Mouse (Mus musculus): ENCODE data around the gene Ap1g2. TPM values are rescaled to one million over a fixed set of nuclear protein-coding genes. Genes with fewer than 3 reads are reported as not detected.
A peak's percentile ranks its signal among the peaks of the same experiment; 100 is the strongest.

Gene Ap1g2
- total and polyA plus RNA-seq, 2 experiments from 2014 or later = 3.9 to 5.7 TPM

- Histone ChIP-seq H3K4me2 (ENCODE audit: low read depth, low read length) (peak overlapping the region; percentile 73), H3K9ac (replicated peaks; ENCODE audit: low read depth, low read length) (peak overlapping the region; percentile 53; the same call in 1 of the 2 replicates), H3K4me1 (ENCODE audit: control insufficient read depth, insufficient read depth) (peaks cover 14% of the 10 kb centered on the region; the same call in 1 of the 2 replicates), H3K36me3 (replicated peaks; ENCODE audit: control insufficient read depth, insufficient read depth, low read length) (peaks cover 16% of the 10 kb centered on the region; the same call in 1 of the 2 replicates), H3K27me3 (ENCODE audit: control insufficient read depth, insufficient read depth, low read length) (peaks cover 19% of the 10 kb centered on the region; the same call in 1 of the 2 replicates), H3K9me3 (replicated peaks; ENCODE audit: control insufficient read depth, low read length) (no peaks in the 10 kb centered on the region), H3K27ac (ENCODE audit: low read depth) (no peak overlapping the region), H3K4me3 (ENCODE audit: low read depth, low read length) (peak overlapping the region; percentile 61)
- DNase-seq (ENCODE audit: low spot score) (no peak), ATAC-seq (ENCODE audit: insufficient read depth, low read depth) (no peak)
- WGBS = 11% methylated on average over 7 of the region's 7 CpGs
- TF ChIP-seq CTCF (IDR thresholded peaks at IDR 0.05; ENCODE audit: low read depth) (no peak), EP300 (IDR thresholded peaks at IDR 0.05; ENCODE audit: low read depth) (no peak)
Observed at GRCm38 (mm10) chr14:55105386-55105785, 1.0 kb downstream of the Ap1g2 start.

DNA sequence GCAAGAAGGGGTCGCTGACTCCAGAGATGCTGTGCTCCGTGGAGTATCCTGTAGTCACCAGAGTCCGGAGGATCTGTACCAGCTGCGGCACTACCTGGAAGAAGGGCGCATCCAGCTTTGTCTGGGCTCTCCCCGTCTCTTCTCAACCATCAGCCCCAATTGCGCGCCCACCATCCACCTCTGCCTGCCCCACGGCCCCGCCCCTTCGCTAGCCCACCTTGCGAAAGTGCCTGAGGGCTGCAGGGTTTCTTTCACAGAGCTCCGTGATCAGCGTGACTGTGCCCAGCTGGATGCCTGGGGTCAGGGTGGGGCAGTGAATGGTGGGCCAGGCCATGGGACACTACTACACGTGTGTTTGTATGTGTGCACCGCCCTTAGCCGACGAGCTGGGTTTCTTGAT is 2.0 kb downstream of the Ap1g2 start:
- Histone ChIP-seq H3K4me3 (ENCODE audit: low read depth, low read length) (no peak overlapping the region), H3K9me3 (replicated peaks; ENCODE audit: control insufficient read depth, low read length) (no peaks in the 10 kb centered on the region), H3K4me1 (ENCODE audit: control insufficient read depth, insufficient read depth) (peaks cover 14% of the 10 kb centered on the region; the same call in 1 of the 2 replicates), H3K9ac (replicated peaks; ENCODE audit: low read depth, low read length) (no peak overlapping the region), H3K27me3 (ENCODE audit: control insufficient read depth, insufficient read depth, low read length) (peaks cover 9% of the 10 kb centered on the region; the same call in 1 of the 2 replicates), H3K4me2 (ENCODE audit: low read depth, low read length) (no peak overlapping the region), H3K27ac (ENCODE audit: low read depth) (no peak overlapping the region), H3K36me3 (replicated peaks; ENCODE audit: control insufficient read depth, insufficient read depth, low read length) (peaks cover 20% of the 10 kb centered on the region; the same call in 1 of the 2 replicates)
- no peak for TF ChIP-seq CTCF (IDR thresholded peaks at IDR 0.05; ENCODE audit: low read depth)
- TF ChIP-seq EP300 (IDR thresholded peaks at IDR 0.05; ENCODE audit: low read depth) = no peak
- WGBS = 83% methylated on average over 18 of the region's 18 CpGs
- DNase-seq (ENCODE audit: low spot score) (peak; percentile 1), ATAC-seq (ENCODE audit: insufficient read depth, low read depth) (no peak)

DNA sequence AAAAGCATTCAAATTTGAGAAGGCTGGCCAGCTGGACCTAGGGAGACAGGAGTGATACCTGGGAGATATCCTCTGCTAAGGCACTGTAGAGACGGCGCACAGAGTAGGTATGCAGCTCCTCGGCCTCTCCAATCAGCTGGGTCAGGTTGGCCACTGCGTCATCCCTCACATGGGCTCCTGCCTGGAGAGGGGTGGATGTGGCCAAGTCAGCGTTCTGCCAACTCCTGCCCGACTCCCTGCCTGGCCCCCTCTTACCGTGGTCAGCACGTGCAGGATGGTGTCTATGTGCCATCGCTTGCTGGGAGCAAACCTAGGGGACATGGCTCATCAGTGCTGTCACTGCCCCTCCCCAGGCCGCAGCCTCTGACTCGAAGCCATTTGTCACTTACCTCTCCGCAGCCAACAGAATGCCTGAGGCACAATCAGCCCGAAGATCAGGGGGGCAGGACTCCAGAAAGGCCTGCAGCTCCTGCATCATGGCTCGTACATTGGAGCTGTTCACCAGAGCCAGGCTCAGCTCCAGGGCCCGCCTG is 4.1 kb downstream of the Ap1g2 start:
- Histone ChIP-seq H3K4me1 (ENCODE audit: control insufficient read depth, insufficient read depth) (peaks cover 14% of the 10 kb centered on the region; the same call in 1 of the 2 replicates), H3K4me2 (ENCODE audit: low read depth, low read length) (no peak overlapping the region), H3K9ac (replicated peaks; ENCODE audit: low read depth, low read length) (no peak overlapping the region), H3K27me3 (ENCODE audit: control insufficient read depth, insufficient read depth, low read length) (peaks cover 4% of the 10 kb centered on the region; the same call in 1 of the 2 replicates), H3K27ac (ENCODE audit: low read depth) (no peak overlapping the region), H3K36me3 (replicated peaks; ENCODE audit: control insufficient read depth, insufficient read depth, low read length) (peaks cover 29% of the 10 kb centered on the region; the same call in 1 of the 2 replicates), H3K9me3 (replicated peaks; ENCODE audit: control insufficient read depth, low read length) (no peaks in the 10 kb centered on the region), H3K4me3 (ENCODE audit: low read depth, low read length) (no peak overlapping the region)
- ATAC-seq (ENCODE audit: insufficient read depth, low read depth) = no peak
- no peak for DNase-seq (ENCODE audit: low spot score)
- WGBS = 79% methylated on average over 15 of the region's 15 CpGs
- TF ChIP-seq CTCF (IDR thresholded peaks at IDR 0.05; ENCODE audit: low read depth) (no peak), EP300 (IDR thresholded peaks at IDR 0.05; ENCODE audit: low read depth) (no peak)

DNA sequence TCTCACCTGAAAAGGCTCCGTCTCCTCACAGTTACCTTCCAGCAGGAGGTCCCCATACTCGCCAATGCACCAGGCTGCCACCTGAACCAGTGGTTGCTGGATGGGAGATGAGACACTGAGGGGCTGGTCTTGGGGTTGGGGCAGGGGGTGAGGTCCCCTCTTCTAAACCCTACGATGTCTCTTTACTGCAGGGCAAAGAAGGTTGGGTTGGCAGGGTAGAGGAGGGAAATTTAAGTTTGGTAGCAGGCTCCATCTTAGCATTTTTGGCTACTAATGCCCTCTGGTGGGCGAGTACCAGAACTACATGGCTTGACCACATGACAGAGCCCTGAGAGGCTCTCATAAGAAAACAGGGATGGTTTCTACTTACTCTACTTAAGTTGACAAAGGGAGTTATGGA is 4.8 kb downstream of the Ap1g2 start:
- TF ChIP-seq EP300 (IDR thresholded peaks at IDR 0.05; ENCODE audit: low read depth) (no peak), CTCF (IDR thresholded peaks at IDR 0.05; ENCODE audit: low read depth) (peak; percentile 67)
- no peak overlapping the region for H3K4me2 ChIP-seq (ENCODE audit: low read depth, low read length)
- no peak overlapping the region for H3K27ac ChIP-seq (ENCODE audit: low read depth)
- H3K27me3 ChIP-seq (ENCODE audit: control insufficient read depth, insufficient read depth, low read length) = no peaks in the 10 kb centered on the region
- WGBS = 49% methylated on average over 4 of the region's 4 CpGs
- ATAC-seq (ENCODE audit: insufficient read depth, low read depth) (no peak; the same call in 1 of the 2 replicates), DNase-seq (ENCODE audit: low spot score) (peak; percentile 55)
- H3K9me3 ChIP-seq (replicated peaks; ENCODE audit: control insufficient read depth, low read length) = no peaks in the 10 kb centered on the region
- no peak overlapping the region for H3K9ac ChIP-seq (replicated peaks; ENCODE audit: low read depth, low read length)
- peaks cover 12% of the 10 kb centered on the region; the same call in 1 of the 2 replicates for H3K4me1 ChIP-seq (ENCODE audit: control insufficient read depth, insufficient read depth)
- H3K4me3 ChIP-seq (ENCODE audit: low read depth, low read length) = no peak overlapping the region
- H3K36me3 ChIP-seq (replicated peaks; ENCODE audit: control insufficient read depth, insufficient read depth, low read length) = peaks cover 29% of the 10 kb centered on the region; the same call in 1 of the 2 replicates

- DNase-seq (ENCODE audit: low spot score) = peak; percentile 67
- WGBS = 63% methylated on average over 4 of the region's 4 CpGs
- Histone ChIP-seq H3K27me3 (ENCODE audit: control insufficient read depth, insufficient read depth, low read length) (no peaks in the 10 kb centered on the region), H3K36me3 (replicated peaks; ENCODE audit: control insufficient read depth, insufficient read depth, low read length) (peaks cover 20% of the 10 kb centered on the region; the same call in 1 of the 2 replicates), H3K27ac (ENCODE audit: low read depth) (peak overlapping the region; percentile 79; the same call in 1 of the 2 replicates), H3K9ac (replicated peaks; ENCODE audit: low read depth, low read length) (no peak overlapping the region), H3K9me3 (replicated peaks; ENCODE audit: control insufficient read depth, low read length) (no peaks in the 10 kb centered on the region), H3K4me3 (ENCODE audit: low read depth, low read length) (no peak overlapping the region), H3K4me2 (ENCODE audit: low read depth, low read length) (no peak overlapping the region), H3K4me1 (ENCODE audit: control insufficient read depth, insufficient read depth) (peaks cover 9% of the 10 kb centered on the region; the same call in 1 of the 2 replicates)
- TF ChIP-seq CTCF (IDR thresholded peaks at IDR 0.05; ENCODE audit: low read depth) = peak; percentile 62
- TF ChIP-seq EP300 (IDR thresholded peaks at IDR 0.05; ENCODE audit: low read depth) = no peak
- peak; percentile 42; the same call in 1 of the 2 replicates for ATAC-seq (ENCODE audit: insufficient read depth, low read depth)
Observed at GRCm38 (mm10) chr14:55098067-55098466, 8.3 kb downstream of the Ap1g2 start.

Data from heart, postnatal 0 days (tissue).